Mouse (Mus musculus): ENCODE data around the gene Gpr108.

- TF ChIP-seq CTCF (IDR thresholded peaks at IDR 0.05; ENCODE audit: low read depth, low read length) (no peak), POLR2A (IDR thresholded peaks at IDR 0.05; ENCODE audit: borderline replicate concordance, low read depth, low read length) (no peak)
Observed at GRCm38 (mm10) chr17:57297040-57297439, 48.8 kb upstream of the Gpr108 start.
